Mouse (Mus musculus) Patski (cell line): ENCODE measurements around the gene Suds3. TPM values are rescaled to one million over a fixed set of nuclear protein-coding genes. Genes with fewer than 3 reads are reported as not detected.
A peak's percentile ranks its signal among the peaks of the same experiment; 100 is the strongest.

Experiments used
- ATAC-seq: fragments of 100-300 bp; one replicate; pipeline ENCODE4 v1.8.0; 2021
- CTCF ChIA-PET: fragments of 350-600 bp; sonication (Branson Sonifier 250); formaldehyde crosslinking; loops from one replicate; lab custom pipeline; 2022; ENCODE audit warnings: inconsistent platforms; lab: Charles Lee
- POLR2A ChIA-PET: fragments of 350-600 bp; sonication (Branson Sonifier 250); formaldehyde crosslinking; loops from one replicate; lab custom pipeline; 2022; ENCODE audit warnings: antibody characterized with exemption, inconsistent platforms; lab: Charles Lee
- DNase-seq: peaks from one replicate; pipeline ENCODE4 v3.0.0-alpha.2; 2011; ENCODE audit warnings: low read depth, low spot score
- H3K27me3 ChIP-seq: fragments of 371-371 bp; one replicate; pipeline ENCODE4 v1.5.1; 2021
- CTCF ChIP-seq: fragments of 100-300 bp; IDR thresholded peaks from one replicate; pipeline ENCODE4 v1.5.1; 2021
- in situ Hi-C: fragments of 300-500 bp; cut with MboI; formaldehyde crosslinking; loops from 3 replicates; pipeline ENCODE4 v1.11.1; 2018; ENCODE audit warnings: low pct_unique_long_range_greater_than_20kb, mixed read lengths
- polyA plus RNA-seq: library from polyadenylated mRNA; unstranded; gene quantifications from one replicate; pipeline ENCODE4 v1.2.3, GENCODE M21; 2021

Gene Suds3
- polyA plus RNA-seq, 1 experiment from 2014 or later = 113 TPM

GRCm38 (mm10) chr5:117115193-117115767 is 633 bp downstream of the Suds3 start:
- peak; percentile 28 for ATAC-seq
- no peak for DNase-seq
- no peak for TF ChIP-seq CTCF
- no peaks in the 10 kb centered on the region for H3K27me3 ChIP-seq
- POLR2A ChIA-PET = interaction anchor here (0.7 to 1.0 kb wide), 3 partner anchors 45 to 172 kb away, joined by 3 to 4 read pairs (median 3); no protein-coding TSS in a partner anchor
- in situ Hi-C loops = loop anchor here (5.0 to 10.0 kb wide), 3 partner anchors 170 to 380 kb away; partner anchors contain the start of gene Pebp1
- CTCF ChIA-PET = interaction anchor here (0.7 to 2.3 kb wide), 13 partner anchors 10 to 201 kb away, joined by 3 to 22 read pairs (median 4); partner anchors contain the start of gene Pebp1

GRCm38 (mm10) chr5:117114581-117115192 is 1.2 kb downstream of the Suds3 start:
- in situ Hi-C loops = loop anchor here (5.0 to 10.0 kb wide), 3 partner anchors 170 to 380 kb away; partner anchors contain the start of gene Pebp1
- ChIA-PET CTCF (interaction anchor here (0.8 to 2.3 kb wide), 8 partner anchors 9 to 202 kb away, joined by 3 to 22 read pairs (median 6); no protein-coding TSS in a partner anchor), POLR2A (interaction anchor here (0.7 to 1.0 kb wide), 3 partner anchors 45 to 172 kb away, joined by 3 to 4 read pairs (median 3); no protein-coding TSS in a partner anchor)
- TF ChIP-seq CTCF = no peak
- DNase-seq = no peak
- no peak for ATAC-seq
- H3K27me3 ChIP-seq = no peaks in the 10 kb centered on the region

GRCm38 (mm10) chr5:117113330-117113729 is 2.6 kb downstream of the Suds3 start:
- no peaks in the 10 kb centered on the region for H3K27me3 ChIP-seq
- ChIA-PET POLR2A (no interaction called here), CTCF (interaction anchor here (0.7 to 2.3 kb wide), 4 partner anchors 8 to 159 kb away, joined by 3 to 8 read pairs (median 3); no protein-coding TSS in a partner anchor)
- in situ Hi-C loops = loop anchor here (10.0 kb wide), 2 partner anchors 171 to 381 kb away; partner anchors contain the start of gene Pebp1
- DNase-seq = no peak
- ATAC-seq = no peak
- TF ChIP-seq CTCF = no peak

GRCm38 (mm10) chr5:117111774-117112112 is 4.2 kb downstream of the Suds3 start:
- POLR2A ChIA-PET = no interaction called here
- DNase-seq (no peak), ATAC-seq (no peak)
- TF ChIP-seq CTCF = no peak
- H3K27me3 ChIP-seq = no peaks in the 10 kb centered on the region
- in situ Hi-C loops = loop anchor here (10.0 kb wide), 2 partner anchors 173 to 383 kb away; partner anchors contain the start of gene Pebp1
- CTCF ChIA-PET = interaction anchor here (1.2 kb wide), 1 partner anchor 193 kb away, joined by 3 read pairs; no protein-coding TSS in a partner anchor

- ChIA-PET CTCF (interaction anchor here (1.2 kb wide), 1 partner anchor 194 kb away, joined by 3 read pairs; no protein-coding TSS in a partner anchor), POLR2A (no interaction called here)
- ATAC-seq (no peak), DNase-seq (no peak)
- in situ Hi-C loops = loop anchor here (10.0 kb wide), 2 partner anchors 174 to 384 kb away; partner anchors contain the start of gene Pebp1
- TF ChIP-seq CTCF = no peak
- no peaks in the 10 kb centered on the region for H3K27me3 ChIP-seq
Measured at GRCm38 (mm10) chr5:117111064-117111773, 4.7 kb downstream of the Suds3 start.

GRCm38 (mm10) chr5:117109522-117109921 is 6.4 kb downstream of the Suds3 start:
- DNase-seq (no peak), ATAC-seq (no peak)
- no peaks in the 10 kb centered on the region for H3K27me3 ChIP-seq
- ChIA-PET POLR2A (interaction anchor here (0.5 to 0.7 kb wide), 2 partner anchors 140 to 160 kb away, joined by 3 to 4 read pairs; no protein-coding TSS in a partner anchor), CTCF (interaction anchor here (2.0 kb wide), 1 partner anchor 195 kb away, joined by 4 read pairs; no protein-coding TSS in a partner anchor)
- in situ Hi-C loops = no loop called here
- TF ChIP-seq CTCF = no peak

GRCm38 (mm10) chr5:117108731-117109130 is 7.2 kb downstream of the Suds3 start:
- in situ Hi-C loops = no loop called here
- ChIA-PET CTCF (interaction anchor here (2.0 kb wide), 1 partner anchor 196 kb away, joined by 4 read pairs; no protein-coding TSS in a partner anchor), POLR2A (no interaction called here)
- no peaks in the 10 kb centered on the region for H3K27me3 ChIP-seq
- no peak for ATAC-seq
- no peak for DNase-seq
- no peak for TF ChIP-seq CTCF

GRCm38 (mm10) chr5:117108292-117108691 is 7.6 kb downstream of the Suds3 start:
- CTCF ChIA-PET = no interaction called here
- in situ Hi-C loops = no loop called here
- H3K27me3 ChIP-seq = no peaks in the 10 kb centered on the region
- POLR2A ChIA-PET = no interaction called here
- no peak for DNase-seq
- TF ChIP-seq CTCF = no peak
- no peak for ATAC-seq

GRCm38 (mm10) chr5:117105761-117106160 is 10.2 kb downstream of the Suds3 start:
- H3K27me3 ChIP-seq = no peaks in the 10 kb centered on the region
- ATAC-seq (no peak), DNase-seq (no peak)
- ChIA-PET CTCF (interaction anchor here (0.6 to 2.8 kb wide), 2 partner anchors 9 to 240 kb away, joined by 3 to 8 read pairs; no protein-coding TSS in a partner anchor), POLR2A (no interaction called here)
- TF ChIP-seq CTCF = no peak
- in situ Hi-C loops = no loop called here

- CTCF ChIA-PET = interaction anchor here (0.9 to 2.8 kb wide), 3 partner anchors 9 to 10 kb away, joined by 3 to 8 read pairs (median 3); no protein-coding TSS in a partner anchor
Measured at GRCm38 (mm10) chr5:117104329-117104728, 11.6 kb downstream of the Suds3 start.

More at GRCm38 (mm10) chr5:117104329-117104728, 11.6 kb downstream of the Suds3 start:
- H3K27me3 ChIP-seq = no peaks in the 10 kb centered on the region
- TF ChIP-seq CTCF = no peak
- ATAC-seq (no peak), DNase-seq (no peak)
- POLR2A ChIA-PET = interaction anchor here (0.6 kb wide), 1 partner anchor 872 kb away, joined by 4 read pairs; the partner anchor contains the start of gene Fbxo21
- in situ Hi-C loops = loop anchor here (5.0 kb wide), 1 partner anchor 872 kb away; no protein-coding TSS in a partner anchor
